Mouse (Mus musculus) erythroblast, embryonic 14.5 days (primary cell): Measurements from ENCODE around the gene Nckap5. TPM values are rescaled to one million over a fixed set of nuclear protein-coding genes. Genes with fewer than 3 reads are reported as not detected.

Source experiments
- H3K27me3 ChIP-seq: 2 replicates; pipeline ENCODE4 v1.6.1; 2012; ENCODE audit warnings: inconsistent platforms; ENCODE audit not compliant: control insufficient read depth
- H3K36me3 ChIP-seq: 2 replicates; pipeline ENCODE4 v1.6.1; 2012; ENCODE audit warnings: mild to moderate bottlenecking, inconsistent platforms; ENCODE audit not compliant: control insufficient read depth
- H3K4me1 ChIP-seq: 2 replicates; pipeline ENCODE4 v1.6.1; 2012; ENCODE audit warnings: inconsistent platforms; ENCODE audit not compliant: control insufficient read depth
- H3K4me3 ChIP-seq: replicated peaks from 2 replicates; pipeline ENCODE3; 2012; ENCODE audit warnings: moderate library complexity, mild to moderate bottlenecking, inconsistent platforms
- H3K9me3 ChIP-seq: 2 replicates; pipeline ENCODE4 v1.6.1; 2012; ENCODE audit warnings: low read length, inconsistent platforms, mixed read lengths; ENCODE audit not compliant: control insufficient read depth
- GATA1 ChIP-seq: IDR thresholded peaks from 2 replicates; pipeline ENCODE4 v1.6.1; 2012; ENCODE audit warnings: low read length, inconsistent platforms, mixed read lengths
- TAL1 ChIP-seq: IDR thresholded peaks from 3 replicates; pipeline ENCODE4 v1.6.1; 2012; ENCODE audit warnings: low read length, inconsistent platforms, mixed read lengths
- polyA plus RNA-seq: library from polyadenylated mRNA; stranded (reverse); fragments of >175 nt; gene quantifications from 2 replicates; pipeline ENCODE4 v1.2.3, GENCODE M21; 2012

Gene Nckap5
- polyA plus RNA-seq, 1 experiment = not detected

GRCm38 (mm10) chr1:126438000-126438572 is 392.5 kb downstream of the Nckap5 start:
- no peaks in the 10 kb centered on the region for H3K27me3 ChIP-seq
- no peaks in the 10 kb centered on the region for H3K9me3 ChIP-seq
- no peak overlapping the region for H3K4me3 ChIP-seq
- no peaks in the 10 kb centered on the region for H3K36me3 ChIP-seq
- TF ChIP-seq TAL1 = no peak
- no peak for TF ChIP-seq GATA1
- H3K4me1 ChIP-seq = no peaks in the 10 kb centered on the region

- Histone ChIP-seq H3K27me3 (no peaks in the 10 kb centered on the region), H3K4me3 (no peak overlapping the region), H3K4me1 (no peaks in the 10 kb centered on the region), H3K36me3 (no peaks in the 10 kb centered on the region), H3K9me3 (no peaks in the 10 kb centered on the region)
- TF ChIP-seq TAL1 = no peak
- no peak for TF ChIP-seq GATA1
Observed at GRCm38 (mm10) chr1:126436937-126437667, 393.5 kb downstream of the Nckap5 start.

DNA sequence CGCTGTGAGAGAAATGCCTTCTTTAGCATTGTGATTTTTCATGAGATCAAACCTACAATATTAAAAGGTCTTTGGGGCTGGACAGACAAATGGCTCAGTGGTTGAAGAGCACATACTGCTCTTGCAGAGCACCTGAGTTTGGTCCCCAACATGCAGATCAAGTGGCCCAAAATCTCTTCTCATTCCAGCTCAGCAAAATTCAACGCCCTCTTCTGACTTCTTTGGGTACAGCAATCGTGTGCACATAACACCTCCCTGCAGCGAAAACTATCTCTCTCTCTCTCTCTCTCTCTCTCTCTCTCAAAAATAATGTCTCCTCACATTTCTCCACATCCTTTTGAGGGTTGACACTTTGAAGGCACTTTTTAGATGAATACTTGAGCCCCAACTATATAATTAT is 398.3 kb downstream of the Nckap5 start:
- Histone ChIP-seq H3K36me3 (no peaks in the 10 kb centered on the region), H3K4me3 (no peak overlapping the region), H3K4me1 (no peaks in the 10 kb centered on the region), H3K27me3 (no peaks in the 10 kb centered on the region), H3K9me3 (no peaks in the 10 kb centered on the region)
- TF ChIP-seq TAL1 = no peak
- no peak for TF ChIP-seq GATA1

DNA sequence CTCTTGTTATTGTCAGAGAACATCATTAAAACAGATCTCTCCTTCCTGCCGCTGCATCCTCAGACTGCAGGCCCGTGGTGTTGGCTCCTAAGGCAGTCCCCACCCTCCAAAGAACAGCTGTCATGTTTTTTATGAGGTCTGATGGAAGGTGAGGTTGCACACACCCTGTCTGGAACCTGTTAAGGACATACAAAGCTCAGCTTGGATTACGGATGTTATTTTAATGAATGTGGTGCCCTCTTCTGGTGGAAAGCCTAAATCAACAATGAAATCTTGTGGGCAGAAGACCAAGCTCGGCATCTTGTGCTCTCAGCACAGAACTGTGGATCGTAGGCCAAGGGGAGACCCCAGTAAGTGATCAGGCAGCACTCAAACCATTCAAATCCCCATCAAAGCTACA is 399.0 kb downstream of the Nckap5 start:
- no peaks in the 10 kb centered on the region for H3K27me3 ChIP-seq
- no peaks in the 10 kb centered on the region for H3K4me1 ChIP-seq
- no peaks in the 10 kb centered on the region for H3K9me3 ChIP-seq
- no peak for TF ChIP-seq GATA1
- no peak for TF ChIP-seq TAL1
- H3K36me3 ChIP-seq = no peaks in the 10 kb centered on the region
- no peak overlapping the region for H3K4me3 ChIP-seq

DNA sequence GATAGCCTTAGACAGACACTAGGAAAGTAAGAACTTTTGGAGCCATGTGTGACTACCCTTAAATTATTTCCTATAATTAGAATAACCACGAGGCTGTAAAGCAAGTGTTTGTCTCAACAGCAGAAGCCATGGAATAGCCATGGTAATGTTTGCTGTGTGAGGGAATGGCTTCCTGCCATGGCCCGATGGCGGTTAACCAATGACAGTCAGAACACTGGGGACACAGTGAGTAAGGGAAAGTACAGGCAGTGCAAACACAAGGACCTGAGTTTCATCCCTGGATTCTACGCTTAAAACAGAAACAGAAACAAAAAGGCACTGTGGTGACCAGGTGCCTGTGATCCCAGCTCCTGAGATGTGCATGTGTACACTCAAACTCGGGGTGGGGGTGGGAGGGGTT is 419.2 kb downstream of the Nckap5 start:
- TF ChIP-seq TAL1 (no peak), GATA1 (no peak)

GRCm38 (mm10) chr1:126407886-126408285 is 422.7 kb downstream of the Nckap5 start:
- no peaks in the 10 kb centered on the region for H3K9me3 ChIP-seq
- no peaks in the 10 kb centered on the region for H3K27me3 ChIP-seq
- TF ChIP-seq TAL1 = no peak
- no peak for TF ChIP-seq GATA1
- H3K4me1 ChIP-seq = no peaks in the 10 kb centered on the region
- H3K4me3 ChIP-seq = no peak overlapping the region
- H3K36me3 ChIP-seq = no peaks in the 10 kb centered on the region

More for the DNA sequence above, 419.2 kb downstream of the Nckap5 start:
- Histone ChIP-seq H3K4me1 (no peaks in the 10 kb centered on the region), H3K4me3 (no peak overlapping the region), H3K9me3 (no peaks in the 10 kb centered on the region), H3K36me3 (no peaks in the 10 kb centered on the region), H3K27me3 (no peaks in the 10 kb centered on the region)

GRCm38 (mm10) chr1:126405543-126405942 is 425.1 kb downstream of the Nckap5 start:
- no peaks in the 10 kb centered on the region for H3K27me3 ChIP-seq
- no peak for TF ChIP-seq GATA1
- no peak for TF ChIP-seq TAL1
- H3K4me3 ChIP-seq = no peak overlapping the region
- H3K36me3 ChIP-seq = no peaks in the 10 kb centered on the region
- H3K4me1 ChIP-seq = no peaks in the 10 kb centered on the region
- H3K9me3 ChIP-seq = no peaks in the 10 kb centered on the region

DNA sequence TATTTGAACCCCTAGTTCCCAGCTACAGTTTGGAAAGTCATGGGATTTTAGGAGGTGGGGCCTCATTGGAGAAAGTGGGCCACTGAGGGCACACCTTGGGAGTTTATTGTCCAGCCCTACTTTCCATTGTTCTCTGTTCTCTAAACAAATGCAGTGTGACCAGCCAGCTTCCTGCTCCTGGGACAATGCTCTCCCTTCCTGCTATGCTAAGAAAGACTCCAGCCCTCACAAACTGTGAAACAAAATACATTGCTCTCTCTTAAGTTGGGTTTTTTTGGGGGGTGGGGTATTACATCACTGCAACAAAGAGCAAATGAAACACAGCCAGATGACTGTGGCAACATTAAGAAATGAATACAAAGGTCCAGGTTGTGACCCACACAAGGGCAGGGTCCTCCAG is 426.6 kb downstream of the Nckap5 start:
- no peaks in the 10 kb centered on the region for H3K36me3 ChIP-seq
- H3K9me3 ChIP-seq = no peaks in the 10 kb centered on the region
- no peaks in the 10 kb centered on the region for H3K4me1 ChIP-seq
- H3K4me3 ChIP-seq = no peak overlapping the region
- H3K27me3 ChIP-seq = no peaks in the 10 kb centered on the region
- no peak for TF ChIP-seq TAL1
- TF ChIP-seq GATA1 = no peak

DNA sequence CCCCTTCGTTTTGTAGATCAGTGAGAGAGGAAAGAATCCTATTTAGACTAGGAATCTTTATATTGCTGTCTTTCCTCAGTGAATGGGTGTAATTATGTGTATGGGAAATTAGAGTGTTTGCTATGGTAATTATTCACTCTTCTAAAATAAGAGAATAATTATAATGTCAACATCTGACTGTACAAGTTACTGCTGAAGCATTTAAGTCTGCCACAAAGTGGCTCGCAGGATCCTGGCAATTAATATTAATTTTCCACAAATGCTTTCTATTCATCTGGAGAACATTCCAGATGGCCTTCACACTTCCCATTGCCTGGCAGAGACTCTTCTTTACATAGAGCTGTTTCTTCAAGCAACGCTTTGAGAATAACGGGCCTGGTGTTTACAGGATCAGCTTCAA is 439.4 kb downstream of the Nckap5 start:
- H3K4me3 ChIP-seq = no peak overlapping the region
- no peaks in the 10 kb centered on the region for H3K4me1 ChIP-seq
- H3K27me3 ChIP-seq = no peaks in the 10 kb centered on the region
- TF ChIP-seq TAL1 = no peak
- TF ChIP-seq GATA1 = no peak
- no peaks in the 10 kb centered on the region for H3K9me3 ChIP-seq
- H3K36me3 ChIP-seq = no peaks in the 10 kb centered on the region
